Mouse (Mus musculus) lung, postnatal 0 days (tissue): ENCODE measurements around the gene Lmf1. TPM values are rescaled to one million over a fixed set of nuclear protein-coding genes. Genes with fewer than 3 reads are reported as not detected.

Experiments used
- ATAC-seq: fragments of 200-750 bp; cut with Nextera tagmentation; 2 replicates; pipeline ENCODE4 v1.8.0; 2017; ENCODE audit warnings: moderate library complexity
- DNase-seq: peaks from one replicate; pipeline ENCODE4 v3.0.0-alpha.2; 2016; ENCODE audit warnings: low spot score
- H3K27ac ChIP-seq: fragments of 300-500 bp; sonication (generic); 2 replicates; pipeline ENCODE4 v1.5.1; 2014; ENCODE audit warnings: antibody characterized with exemption, mild to moderate bottlenecking, low read length, mixed read lengths
- H3K27me3 ChIP-seq: fragments of 300-500 bp; sonication (generic); replicated peaks from 2 replicates; pipeline ENCODE4 v1.6.1; 2014; ENCODE audit warnings: low read length, mixed read lengths; ENCODE audit not compliant: insufficient read depth
- H3K36me3 ChIP-seq: fragments of 300-500 bp; sonication (generic); 2 replicates; pipeline ENCODE4 v1.6.1; 2014; ENCODE audit warnings: low read length, mixed read lengths; ENCODE audit not compliant: insufficient read depth
- H3K4me1 ChIP-seq: fragments of 300-500 bp; sonication (generic); 2 replicates; pipeline ENCODE4 v1.6.1; 2014; ENCODE audit warnings: antibody characterized with exemption, low read depth, low read length, mixed read lengths; ENCODE audit not compliant: insufficient read depth
- H3K4me2 ChIP-seq: fragments of 300-500 bp; sonication (generic); replicated peaks from 2 replicates; pipeline ENCODE4 v1.6.1; 2014; ENCODE audit warnings: low read depth, mild to moderate bottlenecking, low read length, moderate library complexity, mixed read lengths
- H3K4me3 ChIP-seq: fragments of 300-500 bp; sonication (generic); 2 replicates; pipeline ENCODE4 v1.5.1; 2014; ENCODE audit warnings: low read depth, low read length
- H3K9ac ChIP-seq: fragments of 300-500 bp; sonication (generic); replicated peaks from 2 replicates; pipeline ENCODE4 v1.6.1; 2014; ENCODE audit warnings: low read depth, mild to moderate bottlenecking
- H3K9me3 ChIP-seq: fragments of 300-500 bp; sonication (generic); 2 replicates; pipeline ENCODE4 v1.6.1; 2016; ENCODE audit warnings: low read length, mixed read lengths
- CTCF ChIP-seq: IDR thresholded peaks from 2 replicates; pipeline ENCODE4 v1.5.1; 2016; ENCODE audit warnings: antibody characterized with exemption, mild to moderate bottlenecking
- EP300 ChIP-seq: IDR thresholded peaks from 2 replicates; pipeline ENCODE4 v1.6.1; 2016; ENCODE audit warnings: antibody characterized with exemption, mild to moderate bottlenecking, control low read depth
- WGBS: fragments of 180-500 bp; shearing (Covaris S2); extraction: QIAGEN DNeasy Blood & Tissue Kit; methylation state at CpG from one replicate; pipeline ENCODE4 v1.1.7; 2014; 5-methylcytosine and 5-hydroxymethylcytosine counted together
- polyA plus RNA-seq: library from polyadenylated mRNA; unstranded; fragments of >200 nt; fragmentation: Nextera tagmentation; extraction: Ambion mirVana; gene quantifications from 2 replicates; pipeline ENCODE4 v1.2.1, GENCODE M21; 2015

The Lmf1 gene
- polyA plus RNA-seq, 1 experiment from 2014 or later, result 16.6 TPM

- Histone ChIP-seq H3K4me3 (no peak overlapping the region), H3K9me3 (no peaks in the 10 kb centered on the region), H3K27ac (no peak overlapping the region), H3K4me1 (no peaks in the 10 kb centered on the region), H3K4me2 (no peak overlapping the region), H3K27me3 (0 out of 2 replicates have a peak, but pooled peaks cover 6% of the 10 kb centered on the region), H3K36me3 (no peaks in the 10 kb centered on the region), H3K9ac (no peak overlapping the region)
- ATAC-seq (no peak), DNase-seq (no peak)
- WGBS, result 43% methylated on average over 5 of the region's 5 CpGs
- no peak for TF ChIP-seq EP300
Measured at GRCm38 (mm10) chr17:25560554-25561222, 18.2 kb upstream of the Lmf1 start.

- H3K4me3 ChIP-seq, result no peak overlapping the region
- no peaks in the 10 kb centered on the region for H3K4me1 ChIP-seq
- no peaks in the 10 kb centered on the region for H3K9me3 ChIP-seq
- H3K36me3 ChIP-seq, result no peaks in the 10 kb centered on the region
- no peak overlapping the region for H3K4me2 ChIP-seq
- no peak overlapping the region for H3K9ac ChIP-seq
- 70% methylated on average over 16 of the region's 16 CpGs for WGBS
- H3K27me3 ChIP-seq, result no peaks in the 10 kb centered on the region
- no peak for TF ChIP-seq CTCF
- no peak for TF ChIP-seq EP300
- no peak for DNase-seq
- no peak for ATAC-seq
- H3K27ac ChIP-seq, result no peak overlapping the region
Measured at GRCm38 (mm10) chr17:25561223-25562028, 17.5 kb upstream of the Lmf1 start.

- Histone ChIP-seq H3K27ac (no peak overlapping the region), H3K27me3 (peaks cover 13% of the 10 kb centered on the region), H3K4me3 (no peak overlapping the region), H3K4me1 (no peaks in the 10 kb centered on the region), H3K36me3 (no peaks in the 10 kb centered on the region), H3K9me3 (no peaks in the 10 kb centered on the region), H3K9ac (no peak overlapping the region), H3K4me2 (no peak overlapping the region)
- TF ChIP-seq EP300 (no peak), CTCF (no peak)
- DNase-seq, result no peak
- ATAC-seq, result no peak
- 62% methylated on average over 5 of the region's 5 CpGs for WGBS
Measured at GRCm38 (mm10) chr17:25564481-25564880, 14.4 kb upstream of the Lmf1 start.

GRCm38 (mm10) chr17:25565244-25565643, 13.6 kb upstream of the Lmf1 start:
- ATAC-seq (no peak), DNase-seq (no peak)
- peaks cover 2% of the 10 kb centered on the region; the same call in 1 of the 2 replicates for H3K4me1 ChIP-seq

GRCm38 (mm10) chr17:25565860-25566600, 12.9 kb upstream of the Lmf1 start:
- Histone ChIP-seq H3K36me3 (no peaks in the 10 kb centered on the region), H3K9ac (no peak overlapping the region), H3K4me1 (peaks cover 6% of the 10 kb centered on the region), H3K27ac (no peak overlapping the region), H3K9me3 (no peaks in the 10 kb centered on the region), H3K4me2 (no peak overlapping the region), H3K27me3 (peaks cover 27% of the 10 kb centered on the region), H3K4me3 (no peak overlapping the region)
- 75% methylated on average over 17 of the region's 17 CpGs for WGBS
- no peak for ATAC-seq
- DNase-seq, result no peak
- TF ChIP-seq EP300 (no peak), CTCF (no peak)

More at GRCm38 (mm10) chr17:25565244-25565643, 13.6 kb upstream of the Lmf1 start:
- no peaks in the 10 kb centered on the region for H3K36me3 ChIP-seq
- 37% methylated on average over 6 of the region's 6 CpGs for WGBS
- H3K4me2 ChIP-seq, result no peak overlapping the region
- H3K4me3 ChIP-seq, result no peak overlapping the region
- no peak overlapping the region for H3K9ac ChIP-seq
- H3K9me3 ChIP-seq, result no peaks in the 10 kb centered on the region
- no peak overlapping the region for H3K27ac ChIP-seq
- H3K27me3 ChIP-seq, result peaks cover 21% of the 10 kb centered on the region
- TF ChIP-seq EP300 (no peak), CTCF (no peak)

- no peak overlapping the region for H3K27ac ChIP-seq
- H3K36me3 ChIP-seq, result no peaks in the 10 kb centered on the region
- DNase-seq (no peak), ATAC-seq (no peak)
- H3K4me2 ChIP-seq, result no peak overlapping the region
- WGBS, result 79% methylated on average over 12 of the region's 13 CpGs
- peaks cover 28% of the 10 kb centered on the region for H3K27me3 ChIP-seq
- H3K4me1 ChIP-seq, result peaks cover 8% of the 10 kb centered on the region
- no peaks in the 10 kb centered on the region for H3K9me3 ChIP-seq
- TF ChIP-seq EP300 (no peak), CTCF (no peak)
- H3K4me3 ChIP-seq, result no peak overlapping the region
- no peak overlapping the region for H3K9ac ChIP-seq
Measured at GRCm38 (mm10) chr17:25567261-25567660, 11.6 kb upstream of the Lmf1 start.
